Mouse (Mus musculus) limb, embryonic 12.5 days (tissue): ENCODE results near the gene Gm10722. TPM values are rescaled to one million over a fixed set of nuclear protein-coding genes. Genes with fewer than 3 reads are reported as not detected.
"Not testable (repeated sequence)": the region's sequence is repeated elsewhere in the genome, so short reads cannot be mapped to it uniquely, and the experiment has no call there.

ENCODE experiments used
- ATAC-seq: fragments of 200-750 bp; cut with Nextera tagmentation; 2 replicates; pipeline ENCODE4 v1.8.0; 2017; ENCODE audit warnings: low read depth, moderate TSS enrichment; ENCODE audit not compliant: insufficient number of reproducible peaks, insufficient read depth, low FRiP score, low TSS enrichment
- H3K27ac ChIP-seq: fragments of 300-500 bp; sonication (generic); 2 replicates; pipeline ENCODE4 v1.5.1; 2016; ENCODE audit warnings: mild to moderate bottlenecking, moderate library complexity
- H3K27me3 ChIP-seq: fragments of 300-500 bp; sonication (generic); 2 replicates; pipeline ENCODE4 v1.6.1; 2016; ENCODE audit warnings: mild to moderate bottlenecking, moderate library complexity
- H3K36me3 ChIP-seq: fragments of 300-500 bp; sonication (generic); 2 replicates; pipeline ENCODE4 v1.6.1; 2016; ENCODE audit warnings: mild to moderate bottlenecking, moderate library complexity
- H3K4me1 ChIP-seq: fragments of 300-500 bp; sonication (generic); replicated peaks from 2 replicates; pipeline ENCODE4 v1.6.1; 2016
- H3K4me2 ChIP-seq: fragments of 300-500 bp; sonication (generic); 2 replicates; pipeline ENCODE4 v1.6.1; 2016; ENCODE audit warnings: mild to moderate bottlenecking, moderate library complexity
- H3K4me3 ChIP-seq: fragments of 300-500 bp; sonication (generic); replicated peaks from 2 replicates; pipeline ENCODE4 v1.5.1; 2016; ENCODE audit warnings: mild to moderate bottlenecking
- H3K9ac ChIP-seq: fragments of 300-500 bp; sonication (generic); replicated peaks from 2 replicates; pipeline ENCODE4 v1.6.1; 2016; ENCODE audit warnings: mild to moderate bottlenecking, moderate library complexity
- H3K9me3 ChIP-seq: fragments of 300-500 bp; sonication (generic); 2 replicates; pipeline ENCODE4 v1.6.1; 2016; ENCODE audit warnings: mild to moderate bottlenecking, moderate library complexity
- WGBS: fragments of 180-500 bp; shearing (Covaris S2); methylation state at CpG from one replicate; pipeline ENCODE4 v1.1.7; 2016; 5-methylcytosine and 5-hydroxymethylcytosine counted together
- microRNA-seq: library from miRNA; unstranded; fragments of <30 nt; microRNA quantifications from one replicate; pipeline ENCODE4, GENCODE M21; 2017
- polyA plus RNA-seq: library from polyadenylated mRNA; unstranded; fragments of >200 nt; fragmentation: Nextera tagmentation; extraction: Ambion mirVana; gene quantifications from 2 replicates; pipeline ENCODE4 v1.2.1, GENCODE M21; 2016

Gm10722 gene
- polyA plus RNA-seq, 1 experiment from 2014 or later: not detected

DNA sequence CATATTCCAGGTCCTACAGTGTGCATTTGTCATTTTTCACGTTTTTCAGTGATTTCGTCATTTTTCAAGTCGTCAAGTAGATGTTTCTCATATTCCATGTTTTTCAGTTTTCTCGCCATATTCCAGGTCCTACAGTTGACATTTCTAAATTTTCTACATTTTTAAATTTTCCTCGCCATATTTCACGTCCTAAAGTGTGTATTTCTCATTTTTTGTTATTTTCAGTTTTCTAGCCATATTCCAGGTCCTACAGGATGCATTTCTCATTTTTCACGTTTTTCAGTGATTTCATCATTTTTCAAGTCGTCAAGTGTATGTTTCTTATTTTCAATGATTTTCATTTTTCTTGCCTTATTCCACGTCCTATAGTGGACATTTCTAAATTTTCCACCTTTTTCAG lies 26.0 kb downstream of the Gm10722 start:
- 66% methylated on average over 9 of the region's 9 CpGs for WGBS

DNA sequence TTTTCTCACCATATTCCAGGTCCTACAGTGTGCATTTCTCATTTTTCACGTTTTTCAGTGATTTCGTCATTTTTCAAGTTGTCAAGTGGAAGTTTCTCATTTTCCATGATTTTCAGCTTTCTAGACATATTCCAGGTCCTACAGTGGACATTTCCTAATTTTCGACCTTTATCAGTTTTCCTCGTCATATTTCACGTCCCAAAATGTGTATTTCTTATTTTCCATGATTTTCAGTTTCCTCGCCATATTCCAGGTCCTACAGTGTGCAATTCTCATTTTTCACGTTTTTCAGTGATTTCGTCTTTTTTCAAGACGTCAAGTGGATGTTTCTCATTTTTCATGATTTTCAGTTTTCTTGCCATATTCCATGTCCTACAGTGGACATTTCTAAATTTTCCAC lies 26.5 kb downstream of the Gm10722 start:
- not testable (repeated sequence) for H3K27me3 ChIP-seq, H3K36me3 ChIP-seq, H3K4me1 ChIP-seq, H3K9me3 ChIP-seq, H3K27ac ChIP-seq, H3K4me2 ChIP-seq, H3K4me3 ChIP-seq, ATAC-seq, H3K9ac ChIP-seq
- 69% methylated on average over 9 of the region's 9 CpGs for WGBS

More for the DNA sequence above, 26.0 kb downstream of the Gm10722 start:
- not testable (repeated sequence) for H3K9me3 ChIP-seq, H3K4me3 ChIP-seq, H3K9ac ChIP-seq, H3K27ac ChIP-seq, H3K4me2 ChIP-seq, H3K4me1 ChIP-seq, ATAC-seq, H3K27me3 ChIP-seq, H3K36me3 ChIP-seq

DNA sequence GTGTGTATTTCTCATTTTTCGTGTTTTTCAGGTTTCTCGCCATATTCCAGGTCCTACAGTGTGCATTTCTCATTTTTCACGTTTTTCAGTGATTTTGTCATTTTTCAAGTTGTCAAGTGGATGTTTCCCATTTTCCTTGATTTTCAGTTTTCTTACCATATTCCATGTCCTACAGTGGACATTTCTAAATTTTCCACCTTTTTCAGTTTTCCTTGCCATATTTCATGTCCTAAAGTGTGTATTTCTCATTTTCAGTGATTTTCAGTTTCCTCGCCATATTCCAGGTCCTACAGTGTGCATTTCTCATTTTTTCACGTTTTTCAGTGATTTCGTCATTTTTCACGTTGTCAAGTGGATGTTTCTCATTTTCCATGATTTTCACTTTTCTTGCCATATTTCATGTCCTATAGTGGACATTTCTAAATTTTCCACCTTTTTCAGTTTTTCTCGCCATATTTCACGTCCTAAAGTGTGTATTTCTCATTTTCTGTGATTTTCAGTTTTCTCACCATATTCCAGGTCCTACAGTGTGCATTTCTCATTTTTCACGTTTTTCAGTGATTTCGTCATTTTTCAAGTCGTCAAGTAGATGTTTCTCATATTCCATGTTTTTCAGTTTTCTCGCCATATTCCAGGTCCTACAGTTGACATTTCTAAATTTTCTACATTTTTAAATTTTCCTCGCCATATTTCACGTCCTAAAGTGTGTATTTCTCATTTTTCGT lies 28.7 kb downstream of the Gm10722 start:
- H3K36me3 ChIP-seq, H3K27me3 ChIP-seq, H3K4me3 ChIP-seq, ATAC-seq, H3K9me3 ChIP-seq, H3K4me1 ChIP-seq, H3K9ac ChIP-seq, H3K27ac ChIP-seq, H3K4me2 ChIP-seq: not testable (repeated sequence)
- 67% methylated on average over 14 of the region's 16 CpGs for WGBS

DNA sequence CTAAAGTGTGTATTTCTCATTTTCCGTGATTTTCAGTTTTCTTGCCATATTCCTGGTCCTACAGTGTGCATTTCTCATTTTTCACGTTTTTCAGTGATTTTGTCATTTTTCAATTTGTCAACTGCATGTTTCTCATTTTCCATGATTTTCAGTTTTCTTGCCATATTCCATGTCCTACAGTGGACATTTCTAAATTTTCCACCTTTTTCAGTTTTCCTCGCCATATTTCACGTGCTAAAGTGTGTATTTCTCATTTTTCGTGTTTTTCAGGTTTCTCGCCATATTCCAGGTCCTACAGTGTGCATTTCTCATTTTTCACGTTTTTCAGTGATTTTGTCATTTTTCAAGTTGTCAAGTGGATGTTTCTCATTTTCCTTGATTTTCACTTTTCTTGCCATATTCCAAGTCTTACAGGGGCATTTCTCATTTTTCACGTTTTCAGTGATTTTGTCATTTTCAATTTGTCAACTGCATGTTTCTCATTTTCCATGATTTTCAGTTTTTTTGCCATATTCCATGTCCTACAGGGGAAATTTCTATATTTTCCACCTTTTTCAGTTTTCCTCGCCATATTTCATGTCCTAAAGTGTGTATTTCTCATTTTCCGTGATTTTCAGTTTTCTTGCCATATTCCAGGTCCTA lies 30.1 kb downstream of the Gm10722 start:
- not testable (repeated sequence) for H3K4me3 ChIP-seq, H3K9ac ChIP-seq, H3K4me1 ChIP-seq, H3K27ac ChIP-seq, H3K9me3 ChIP-seq, H3K36me3 ChIP-seq, H3K4me2 ChIP-seq, H3K27me3 ChIP-seq
- 63% methylated on average over 2 of the region's 10 CpGs for WGBS
- ATAC-seq: peak; percentile 54; the same call in 1 of the 2 replicates

DNA sequence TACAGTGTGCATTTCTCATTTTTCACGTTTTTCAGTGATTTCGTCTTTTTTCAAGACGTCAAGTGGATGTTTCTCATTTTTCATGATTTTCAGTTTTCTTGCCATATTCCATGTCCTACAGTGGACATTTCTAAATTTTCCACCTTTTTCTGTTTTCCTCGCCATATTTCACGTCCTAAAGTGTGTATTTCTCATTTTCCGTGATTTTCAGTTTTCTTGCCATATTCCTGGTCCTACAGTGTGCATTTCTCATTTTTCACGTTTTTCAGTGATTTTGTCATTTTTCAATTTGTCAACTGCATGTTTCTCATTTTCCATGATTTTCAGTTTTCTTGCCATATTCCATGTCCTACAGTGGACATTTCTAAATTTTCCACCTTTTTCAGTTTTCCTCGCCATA lies 33.6 kb downstream of the Gm10722 start, which contains the start of gene Gm17535:
Gene Gm17535, plus strand, starts transcription at position 301 of the 400 bp plus-strand sequence.
- H3K27me3 ChIP-seq, ATAC-seq, H3K4me2 ChIP-seq, H3K9ac ChIP-seq, H3K27ac ChIP-seq, H3K9me3 ChIP-seq, H3K36me3 ChIP-seq, H3K4me1 ChIP-seq, H3K4me3 ChIP-seq: not testable (repeated sequence)
- WGBS: 50% methylated on average over 1 of the region's 8 CpGs

DNA sequence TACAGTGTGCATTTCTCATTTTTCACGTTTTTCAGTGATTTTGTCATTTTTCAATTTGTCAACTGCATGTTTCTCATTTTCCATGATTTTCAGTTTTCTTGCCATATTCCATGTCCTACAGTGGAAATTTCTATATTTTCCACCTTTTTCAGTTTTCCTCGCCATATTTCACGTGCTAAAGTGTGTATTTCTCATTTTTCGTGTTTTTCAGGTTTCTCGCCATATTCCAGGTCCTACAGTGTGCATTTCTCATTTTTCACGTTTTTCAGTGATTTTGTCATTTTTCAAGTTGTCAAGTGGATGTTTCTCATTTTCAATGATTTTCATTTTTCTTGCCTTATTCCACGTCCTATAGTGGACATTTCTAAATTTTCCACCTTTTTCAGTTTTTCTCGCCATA lies 35.9 kb downstream of the Gm10722 start, which contains the start of gene Gm10715:
Gene Gm10715, plus strand, starts transcription at position 301 of the 400 bp plus-strand sequence.
- not testable (repeated sequence) for H3K36me3 ChIP-seq, H3K4me3 ChIP-seq, H3K27me3 ChIP-seq, H3K4me1 ChIP-seq, H3K9me3 ChIP-seq, H3K27ac ChIP-seq, H3K9ac ChIP-seq, ATAC-seq, H3K4me2 ChIP-seq
- WGBS: 75% methylated on average over 8 of the region's 8 CpGs

DNA sequence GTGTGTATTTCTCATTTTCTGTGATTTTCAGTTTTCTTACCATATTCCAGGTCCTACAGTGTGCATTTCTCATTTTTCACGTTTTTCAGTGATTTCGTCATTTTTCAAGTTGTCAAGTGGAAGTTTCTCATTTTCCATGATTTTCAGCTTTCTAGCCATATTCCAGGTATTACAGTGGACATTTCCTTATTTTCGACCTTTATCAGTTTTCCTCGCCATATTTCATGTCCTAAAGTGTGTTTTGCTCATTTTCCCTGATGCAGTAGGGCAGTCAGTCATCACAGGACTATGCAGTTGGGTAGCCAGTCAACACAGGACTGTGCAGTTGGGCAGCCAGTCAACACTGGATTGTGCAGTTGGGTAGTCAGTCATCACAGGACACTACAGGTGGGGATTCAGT lies 37.4 kb downstream of the Gm10722 start:
- 0 out of 2 replicates have a peak, but pooled peaks cover 10% of the 10 kb centered on the region for H3K9me3 ChIP-seq
- 69% methylated on average over 4 of the region's 4 CpGs for WGBS
- H3K4me3 ChIP-seq, H3K9ac ChIP-seq, H3K4me1 ChIP-seq, H3K36me3 ChIP-seq, ATAC-seq, H3K27me3 ChIP-seq, H3K27ac ChIP-seq, H3K4me2 ChIP-seq: not testable (repeated sequence)

Small RNAs within 50 kb of the gene (microRNA-seq; reads per million reads assigned to microRNA genes)
- gene Mir101c: not detected

Other genes starting within 250 kb of the Gm10722 start
- gene Gm11168, start 2.4 kb downstream of the Gm10722 start, polyA plus RNA-seq: not detected in 2 replicates
- not detected in 2 replicates for gene Gm10721, start 12.2 kb downstream of the Gm10722 start, polyA plus RNA-seq
- not detected in 2 replicates for gene Gm10720, start 14.7 kb downstream of the Gm10722 start, polyA plus RNA-seq
- 0.36 TPM in 1 of 2 replicates, not detected in the other for gene Gm10719, start 16.5 kb downstream of the Gm10722 start, polyA plus RNA-seq
- not detected in 2 replicates for gene Gm10718, start 22.6 kb downstream of the Gm10722 start, polyA plus RNA-seq
- gene Gm10717, start 24.5 kb downstream of the Gm10722 start, polyA plus RNA-seq: not detected in 2 replicates
- not detected in 2 replicates for gene Gm17535, start 33.7 kb downstream of the Gm10722 start, polyA plus RNA-seq
- not detected in 2 replicates for gene Gm10715, start 36.0 kb downstream of the Gm10722 start, polyA plus RNA-seq